Mouse (Mus musculus): ENCODE data around the gene Kdm5a. TPM values are rescaled to one million over a fixed set of nuclear protein-coding genes. Genes with fewer than 3 reads are reported as not detected.

Kdm5a gene
- polyA plus RNA-seq, 1 experiment from 2014 or later = 40.7 TPM

DNA sequence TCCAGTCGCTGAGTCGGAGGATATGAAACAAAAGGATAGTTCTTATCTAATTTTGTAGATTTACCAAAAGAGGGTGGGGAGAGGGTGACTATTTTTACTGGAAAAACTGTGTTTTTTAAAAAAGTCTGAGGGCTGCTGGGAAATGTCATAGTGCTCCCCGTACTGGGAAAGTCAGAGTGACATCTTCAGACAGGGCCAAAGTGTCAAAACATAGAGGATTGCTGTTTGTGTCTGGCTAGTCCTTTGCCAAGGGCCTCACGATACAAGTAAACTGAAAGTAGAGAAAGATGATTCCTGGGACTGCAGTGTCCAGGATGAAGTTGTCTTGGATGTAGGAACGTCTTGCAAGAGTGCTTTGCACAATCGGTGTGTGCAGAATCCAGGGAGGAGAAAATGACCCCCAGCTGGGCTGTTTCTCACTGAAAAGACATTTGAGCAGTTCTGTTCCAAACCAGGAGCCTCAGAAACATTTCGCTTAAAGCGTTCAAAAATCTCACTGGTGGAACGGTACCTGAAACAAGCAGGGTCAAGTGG, 100.5 kb downstream of the Kdm5a start:
- H3K4me1 ChIP-seq (ENCODE audit: control insufficient read depth, insufficient read depth, low read length) = peaks cover 6% of the 10 kb centered on the region; the same call in 1 of the 2 replicates
- peak overlapping the region; percentile 68 for H3K4me2 ChIP-seq
- no peaks in the 10 kb centered on the region for H3K9me3 ChIP-seq (replicated peaks; ENCODE audit: control insufficient read depth, low read length)
- no peak overlapping the region for H3K27ac ChIP-seq (ENCODE audit: low read depth, low read length)
- 0 out of 2 replicates have a peak overlapping the region, but pooled peaks have one; percentile 28 for H3K9ac ChIP-seq (ENCODE audit: low read depth, low read length)
- 58% methylated on average over 9 of the region's 9 CpGs for WGBS (ENCODE audit: insufficient replicate concordance)
- peaks cover 40% of the 10 kb centered on the region for H3K27me3 ChIP-seq (ENCODE audit: control insufficient read depth, insufficient read depth, low read length)
- peak overlapping the region; percentile 65 for H3K4me3 ChIP-seq (ENCODE audit: low read depth, low read length)
- no peak for ATAC-seq (replicated peaks; ENCODE audit: insufficient number of reproducible peaks, low FRiP score, low TSS enrichment)
- no peaks in the 10 kb centered on the region for H3K36me3 ChIP-seq (ENCODE audit: control insufficient read depth, insufficient read depth, low read length)

- no peak overlapping the region for H3K4me3 ChIP-seq (ENCODE audit: low read depth, low read length)
- WGBS (ENCODE audit: insufficient replicate concordance) = 45% methylated on average over 4 of the region's 4 CpGs
- no peaks in the 10 kb centered on the region for H3K9me3 ChIP-seq (replicated peaks; ENCODE audit: control insufficient read depth, low read length)
- H3K27me3 ChIP-seq (ENCODE audit: control insufficient read depth, insufficient read depth, low read length) = peaks cover 40% of the 10 kb centered on the region
- H3K4me2 ChIP-seq = no peak overlapping the region
- H3K27ac ChIP-seq (ENCODE audit: low read depth, low read length) = no peak overlapping the region
- no peaks in the 10 kb centered on the region for H3K36me3 ChIP-seq (ENCODE audit: control insufficient read depth, insufficient read depth, low read length)
- no peak for ATAC-seq (replicated peaks; ENCODE audit: insufficient number of reproducible peaks, low FRiP score, low TSS enrichment)
- H3K4me1 ChIP-seq (ENCODE audit: control insufficient read depth, insufficient read depth, low read length) = peaks cover 15% of the 10 kb centered on the region; the same call in 1 of the 2 replicates
- H3K9ac ChIP-seq (ENCODE audit: low read depth, low read length) = no peak overlapping the region
Measured at GRCm38 (mm10) chr6:120465393-120465792, 101.5 kb downstream of the Kdm5a start.

DNA sequence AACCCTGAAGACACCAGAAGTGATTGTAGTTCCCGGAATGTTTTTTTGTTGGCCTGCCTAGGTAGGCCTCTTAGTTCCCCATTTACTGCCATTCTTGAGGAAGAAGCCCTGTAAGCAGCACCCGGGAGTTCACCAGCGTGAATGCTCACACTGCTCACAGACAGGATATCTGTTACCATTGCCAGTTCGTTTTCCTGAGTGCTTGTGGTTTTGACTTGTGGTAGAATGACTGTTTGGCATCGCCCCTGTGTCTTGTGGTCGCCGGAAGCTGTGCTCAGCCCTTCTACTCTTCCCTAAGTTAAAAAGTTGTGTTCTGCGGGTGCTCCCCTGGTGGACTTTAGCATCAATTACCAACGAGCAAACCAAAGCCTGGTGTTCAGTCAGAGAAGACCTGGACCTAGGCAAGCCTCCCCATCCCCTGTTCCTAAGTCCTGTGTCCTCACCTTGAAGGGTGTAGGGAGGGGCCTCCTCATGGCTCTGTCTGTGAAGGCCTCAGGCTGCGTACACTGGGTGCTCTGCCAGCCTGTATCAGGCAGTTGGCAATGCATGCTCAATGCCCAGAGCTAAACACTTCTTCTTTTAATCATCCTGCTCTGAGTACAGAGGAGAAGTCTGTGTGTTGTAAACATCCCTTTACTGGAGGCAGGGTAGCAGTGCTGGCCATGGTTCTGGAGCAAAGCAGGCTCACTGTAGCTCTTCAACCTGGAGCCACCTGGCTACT, 102.8 kb downstream of the Kdm5a start:
- Histone ChIP-seq H3K27ac (ENCODE audit: low read depth, low read length) (no peak overlapping the region), H3K36me3 (ENCODE audit: control insufficient read depth, insufficient read depth, low read length) (no peaks in the 10 kb centered on the region), H3K4me3 (ENCODE audit: low read depth, low read length) (no peak overlapping the region), H3K9ac (ENCODE audit: low read depth, low read length) (no peak overlapping the region), H3K27me3 (ENCODE audit: control insufficient read depth, insufficient read depth, low read length) (peaks cover 32% of the 10 kb centered on the region), H3K4me1 (ENCODE audit: control insufficient read depth, insufficient read depth, low read length) (peaks cover 18% of the 10 kb centered on the region), H3K9me3 (replicated peaks; ENCODE audit: control insufficient read depth, low read length) (no peaks in the 10 kb centered on the region), H3K4me2 (no peak overlapping the region)
- ATAC-seq (replicated peaks; ENCODE audit: insufficient number of reproducible peaks, low FRiP score, low TSS enrichment) = no peak
- 77% methylated on average over 10 of the region's 10 CpGs for WGBS (ENCODE audit: insufficient replicate concordance)

DNA sequence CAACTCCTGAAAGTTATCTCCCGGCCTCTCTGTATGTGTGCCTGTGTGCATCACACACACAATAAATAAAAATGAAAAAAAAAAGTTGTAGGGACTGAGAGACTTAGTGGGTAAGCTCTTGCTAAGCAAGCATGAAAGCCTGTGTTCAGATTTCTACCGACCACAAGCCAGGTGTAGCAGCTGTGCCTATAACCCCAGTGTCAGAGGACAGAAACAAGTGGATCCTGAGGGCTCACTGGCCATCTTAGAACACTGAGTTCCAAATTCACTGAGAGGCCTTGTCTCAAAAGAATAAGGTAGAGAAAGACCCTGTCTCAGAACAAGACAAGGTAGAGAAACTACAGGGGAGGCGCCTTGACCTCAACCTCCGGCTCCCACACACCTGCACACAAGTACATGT, 104.3 kb downstream of the Kdm5a start:
- Histone ChIP-seq H3K4me1 (ENCODE audit: control insufficient read depth, insufficient read depth, low read length) (peaks cover 30% of the 10 kb centered on the region), H3K36me3 (ENCODE audit: control insufficient read depth, insufficient read depth, low read length) (no peaks in the 10 kb centered on the region), H3K27ac (ENCODE audit: low read depth, low read length) (no peak overlapping the region), H3K4me3 (ENCODE audit: low read depth, low read length) (no peak overlapping the region), H3K9ac (ENCODE audit: low read depth, low read length) (no peak overlapping the region), H3K9me3 (replicated peaks; ENCODE audit: control insufficient read depth, low read length) (no peaks in the 10 kb centered on the region), H3K27me3 (ENCODE audit: control insufficient read depth, insufficient read depth, low read length) (peaks cover 17% of the 10 kb centered on the region), H3K4me2 (no peak overlapping the region)
- ATAC-seq (replicated peaks; ENCODE audit: insufficient number of reproducible peaks, low FRiP score, low TSS enrichment) = no peak
- 90% methylated on average over 4 of the region's 4 CpGs for WGBS (ENCODE audit: insufficient replicate concordance)

DNA sequence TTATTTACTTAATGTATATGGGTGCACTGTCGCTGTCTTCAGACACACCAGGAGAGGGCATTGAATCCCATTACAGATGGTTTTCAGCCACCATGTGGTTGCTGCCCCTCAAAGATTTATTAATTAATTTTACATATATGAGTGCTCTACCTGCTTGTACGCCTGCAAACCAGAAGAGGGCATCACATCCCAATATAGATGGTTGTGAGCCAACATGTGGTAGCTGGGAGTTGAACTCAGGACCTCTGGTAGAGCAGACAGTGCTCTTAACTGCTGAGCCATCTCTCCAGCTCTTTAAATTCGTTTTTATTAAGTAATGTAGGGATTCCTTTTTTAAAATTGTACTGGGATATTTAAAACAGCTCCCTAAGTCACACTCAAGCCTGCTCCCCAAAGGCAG, 105.3 kb downstream of the Kdm5a start:
- WGBS (ENCODE audit: insufficient replicate concordance) = 64% methylated on average over 3 of the region's 3 CpGs
- Histone ChIP-seq H3K4me1 (ENCODE audit: control insufficient read depth, insufficient read depth, low read length) (peaks cover 29% of the 10 kb centered on the region), H3K36me3 (ENCODE audit: control insufficient read depth, insufficient read depth, low read length) (no peaks in the 10 kb centered on the region), H3K9me3 (replicated peaks; ENCODE audit: control insufficient read depth, low read length) (no peaks in the 10 kb centered on the region), H3K27ac (ENCODE audit: low read depth, low read length) (no peak overlapping the region), H3K4me2 (no peak overlapping the region), H3K9ac (ENCODE audit: low read depth, low read length) (no peak overlapping the region), H3K4me3 (ENCODE audit: low read depth, low read length) (no peak overlapping the region), H3K27me3 (ENCODE audit: control insufficient read depth, insufficient read depth, low read length) (peaks cover 7% of the 10 kb centered on the region)
- no peak for ATAC-seq (replicated peaks; ENCODE audit: insufficient number of reproducible peaks, low FRiP score, low TSS enrichment)

DNA sequence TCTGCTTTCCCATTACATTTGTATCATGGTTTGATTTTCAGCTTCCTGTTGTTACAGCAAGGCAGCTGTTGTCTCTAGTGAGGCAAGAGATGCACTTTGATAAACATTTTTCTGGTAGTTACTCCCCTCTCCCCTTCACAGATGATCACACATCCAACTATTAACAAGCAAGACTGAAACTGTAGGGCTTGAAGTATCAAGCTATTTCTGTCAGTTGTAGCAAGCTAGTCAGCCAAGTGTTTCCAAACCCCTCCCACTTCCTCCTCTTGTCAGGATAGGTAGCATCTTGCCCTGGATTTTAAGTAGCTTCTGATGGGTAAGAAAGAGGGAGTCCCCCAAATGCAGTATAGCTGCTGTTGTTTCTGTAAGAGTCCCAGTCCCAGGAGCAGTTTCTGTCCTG, 105.8 kb downstream of the Kdm5a start:
- Histone ChIP-seq H3K4me3 (ENCODE audit: low read depth, low read length) (no peak overlapping the region), H3K4me1 (ENCODE audit: control insufficient read depth, insufficient read depth, low read length) (peaks cover 29% of the 10 kb centered on the region), H3K9ac (ENCODE audit: low read depth, low read length) (no peak overlapping the region), H3K9me3 (replicated peaks; ENCODE audit: control insufficient read depth, low read length) (no peaks in the 10 kb centered on the region), H3K4me2 (no peak overlapping the region), H3K27me3 (ENCODE audit: control insufficient read depth, insufficient read depth, low read length) (peaks cover 3% of the 10 kb centered on the region), H3K27ac (ENCODE audit: low read depth, low read length) (no peak overlapping the region), H3K36me3 (ENCODE audit: control insufficient read depth, insufficient read depth, low read length) (no peaks in the 10 kb centered on the region)
- no peak for ATAC-seq (replicated peaks; ENCODE audit: insufficient number of reproducible peaks, low FRiP score, low TSS enrichment)

GRCm38 (mm10) chr6:120470666-120471065, 106.7 kb downstream of the Kdm5a start:
- peaks cover 29% of the 10 kb centered on the region for H3K4me1 ChIP-seq (ENCODE audit: control insufficient read depth, insufficient read depth, low read length)
- H3K27ac ChIP-seq (ENCODE audit: low read depth, low read length) = no peak overlapping the region
- no peak overlapping the region for H3K9ac ChIP-seq (ENCODE audit: low read depth, low read length)
- H3K4me3 ChIP-seq (ENCODE audit: low read depth, low read length) = no peak overlapping the region
- H3K4me2 ChIP-seq = no peak overlapping the region
- H3K9me3 ChIP-seq (replicated peaks; ENCODE audit: control insufficient read depth, low read length) = no peaks in the 10 kb centered on the region
- WGBS (ENCODE audit: insufficient replicate concordance) = 52% methylated on average over 1 of the region's 1 CpGs
- ATAC-seq (replicated peaks; ENCODE audit: insufficient number of reproducible peaks, low FRiP score, low TSS enrichment) = no peak
- no peaks in the 10 kb centered on the region for H3K36me3 ChIP-seq (ENCODE audit: control insufficient read depth, insufficient read depth, low read length)
- H3K27me3 ChIP-seq (ENCODE audit: control insufficient read depth, insufficient read depth, low read length) = no peaks in the 10 kb centered on the region

DNA sequence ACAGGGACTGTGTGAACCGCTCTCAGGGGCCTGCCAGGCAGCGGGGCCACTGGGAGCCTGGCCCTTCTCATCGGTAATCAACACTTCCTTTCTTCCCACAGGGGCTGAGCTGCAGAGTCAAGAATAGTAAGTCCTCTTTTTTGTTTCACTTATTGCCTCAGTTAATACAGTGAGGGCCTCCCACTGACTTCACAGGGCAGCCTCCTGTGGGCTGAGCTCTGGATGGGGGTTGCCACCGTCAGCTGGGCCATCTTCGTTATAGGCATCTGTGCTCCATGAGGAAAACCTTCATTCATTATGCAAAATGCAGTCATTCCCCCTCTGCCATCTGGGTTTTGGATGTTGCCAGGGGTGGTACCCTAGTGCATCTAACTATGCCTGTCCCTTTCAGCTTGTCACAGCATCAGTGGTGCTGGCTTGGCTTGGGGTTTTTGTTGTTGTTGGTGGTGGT, 108.1 kb downstream of the Kdm5a start:
- WGBS (ENCODE audit: insufficient replicate concordance) = 6% methylated on average over 5 of the region's 5 CpGs

More for the DNA sequence above, 108.1 kb downstream of the Kdm5a start:
- Histone ChIP-seq H3K36me3 (ENCODE audit: control insufficient read depth, insufficient read depth, low read length) (no peaks in the 10 kb centered on the region), H3K4me2 (no peak overlapping the region; the same call in 1 of the 2 replicates), H3K4me1 (ENCODE audit: control insufficient read depth, insufficient read depth, low read length) (peaks cover 29% of the 10 kb centered on the region), H3K27ac (ENCODE audit: low read depth, low read length) (peak overlapping the region; percentile 32), H3K9me3 (replicated peaks; ENCODE audit: control insufficient read depth, low read length) (no peaks in the 10 kb centered on the region), H3K4me3 (ENCODE audit: low read depth, low read length) (no peak overlapping the region), H3K9ac (ENCODE audit: low read depth, low read length) (no peak overlapping the region), H3K27me3 (ENCODE audit: control insufficient read depth, insufficient read depth, low read length) (no peaks in the 10 kb centered on the region)
- ATAC-seq (replicated peaks; ENCODE audit: insufficient number of reproducible peaks, low FRiP score, low TSS enrichment) = no peak

Data from heart, embryonic 11.5 days (tissue).